Mouse (Mus musculus) embryonic facial prominence, embryonic 14.5 days (tissue): ENCODE measurements around the gene Dchs2. TPM values are rescaled to one million over a fixed set of nuclear protein-coding genes. Genes with fewer than 3 reads are reported as not detected.
"Not testable (repeated sequence)": the region's sequence is repeated elsewhere in the genome, so short reads cannot be mapped to it uniquely, and the experiment has no call there.

Experiments used
- ATAC-seq: fragments of 200-750 bp; cut with Nextera tagmentation; 2 replicates; pipeline ENCODE4 v1.8.0; 2017; ENCODE audit warnings: low read depth, moderate number of reproducible peaks, moderate TSS enrichment
- DNase-seq: peaks from one replicate; pipeline ENCODE4 v3.0.0-alpha.2; 2015; ENCODE audit warnings: low spot score
- H3K27ac ChIP-seq: fragments of 300-500 bp; sonication (generic); replicated peaks from 2 replicates; pipeline ENCODE4 v1.5.1; 2014; ENCODE audit warnings: low read depth, mild to moderate bottlenecking, low read length, moderate library complexity
- H3K27me3 ChIP-seq: fragments of 300-500 bp; sonication (generic); replicated peaks from 2 replicates; pipeline ENCODE4 v1.6.1; 2014; ENCODE audit warnings: low read length; ENCODE audit not compliant: control insufficient read depth, insufficient read depth
- H3K36me3 ChIP-seq: fragments of 300-500 bp; sonication (generic); 2 replicates; pipeline ENCODE4 v1.6.1; 2014; ENCODE audit warnings: low read length, mixed read lengths; ENCODE audit not compliant: control insufficient read depth, insufficient read depth
- H3K4me1 ChIP-seq: fragments of 300-500 bp; sonication (generic); 2 replicates; pipeline ENCODE4 v1.6.1; 2014; ENCODE audit warnings: antibody characterized with exemption, low read length; ENCODE audit not compliant: control insufficient read depth, insufficient read depth
- H3K4me2 ChIP-seq: fragments of 300-500 bp; sonication (generic); 2 replicates; pipeline ENCODE4 v1.6.1; 2014; ENCODE audit warnings: low read depth, mild to moderate bottlenecking, low read length, moderate library complexity, mixed read lengths
- H3K4me3 ChIP-seq: fragments of 300-500 bp; sonication (generic); 2 replicates; pipeline ENCODE4 v1.5.1; 2014; ENCODE audit warnings: low read depth, mild to moderate bottlenecking, low read length
- H3K9ac ChIP-seq: fragments of 300-500 bp; sonication (generic); 2 replicates; pipeline ENCODE4 v1.6.1; 2014; ENCODE audit warnings: low read depth, mild to moderate bottlenecking, low read length, moderate library complexity, mixed read lengths
- H3K9me3 ChIP-seq: fragments of 300-500 bp; sonication (generic); 2 replicates; pipeline ENCODE4 v1.6.1; 2016; ENCODE audit warnings: low read length; ENCODE audit not compliant: control insufficient read depth
- WGBS: fragments of 180-500 bp; shearing (Covaris S2); extraction: QIAGEN DNeasy Blood & Tissue Kit; methylation state at CpG from one replicate; pipeline ENCODE4 v1.1.7; 2014; 5-methylcytosine and 5-hydroxymethylcytosine counted together
- polyA plus RNA-seq: library from polyadenylated mRNA; unstranded; fragments of >200 nt; fragmentation: Nextera tagmentation; extraction: Ambion mirVana; gene quantifications from 2 replicates; pipeline ENCODE4 v1.2.1, GENCODE M21; 2014

The Dchs2 gene
- polyA plus RNA-seq, 1 experiment from 2014 or later: 2.3 TPM

DNA sequence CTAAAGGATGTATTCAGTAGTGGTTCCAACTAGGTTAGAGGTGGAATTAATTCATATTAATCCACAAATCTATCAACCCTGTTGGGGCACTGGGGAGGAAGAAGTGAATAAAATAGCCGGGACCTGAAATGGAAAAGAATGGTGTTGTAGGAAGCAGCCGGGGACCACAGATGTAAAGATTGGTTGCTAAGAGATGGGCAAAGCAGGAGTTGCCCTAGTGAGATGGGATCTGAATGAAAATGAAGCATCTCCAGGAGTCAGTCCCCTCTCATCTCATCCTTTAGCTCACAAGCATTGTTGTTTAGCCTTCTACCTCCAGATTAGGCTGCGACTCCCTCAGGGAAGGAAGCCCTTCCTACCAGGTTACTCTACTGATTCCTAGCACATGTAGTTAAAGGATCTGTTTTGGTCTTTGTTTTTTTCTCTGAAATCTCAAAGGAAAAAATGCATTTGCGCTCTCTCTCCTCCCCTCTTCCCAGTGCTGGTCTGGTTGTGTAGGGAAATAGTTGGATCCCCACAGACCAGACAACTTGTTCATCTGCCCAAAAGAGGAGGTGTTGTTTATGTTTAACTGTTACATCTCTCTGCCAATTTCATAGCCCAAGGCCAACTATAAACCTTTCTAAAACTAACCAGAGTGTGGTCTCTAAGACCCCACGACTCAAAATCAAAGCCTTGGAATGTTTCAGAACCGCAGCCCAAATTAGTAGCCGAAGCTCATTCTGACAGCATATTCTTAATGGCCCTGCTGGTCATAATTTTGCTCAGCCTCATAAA, 16.1 kb upstream of the Dchs2 start:
- ATAC-seq: no peak
- H3K9me3 ChIP-seq: no peaks in the 10 kb centered on the region
- H3K4me1 ChIP-seq: peaks cover 17% of the 10 kb centered on the region; the same call in 1 of the 2 replicates
- H3K36me3 ChIP-seq: no peaks in the 10 kb centered on the region
- H3K9ac ChIP-seq: no peak overlapping the region
- no peak overlapping the region for H3K27ac ChIP-seq
- peaks cover 15% of the 10 kb centered on the region; the same call in 1 of the 2 replicates for H3K27me3 ChIP-seq
- WGBS: 47% methylated on average over 7 of the region's 7 CpGs
- H3K4me3 ChIP-seq: no peak overlapping the region
- DNase-seq: no peak
- H3K4me2 ChIP-seq: no peak overlapping the region

DNA sequence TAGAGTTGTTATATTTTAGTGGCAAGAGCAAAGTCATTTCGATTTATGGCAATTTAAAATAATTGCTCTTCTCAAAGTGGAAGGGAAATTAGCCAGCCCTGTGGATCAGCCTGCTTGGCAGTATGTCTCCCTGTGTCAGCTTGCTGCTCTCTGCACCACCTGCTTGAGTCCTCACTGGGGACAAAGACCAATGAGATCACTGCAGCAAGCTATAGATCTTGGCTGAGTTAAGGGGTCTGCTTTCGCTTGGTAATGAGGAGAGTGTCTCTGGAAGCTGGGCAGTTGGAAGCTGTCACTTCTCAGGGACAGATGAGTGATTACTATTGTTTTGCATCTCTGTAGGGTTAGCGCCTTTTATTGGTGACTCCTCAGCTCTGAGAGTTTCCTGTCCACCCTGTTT, 14.9 kb upstream of the Dchs2 start:
- Histone ChIP-seq H3K9me3 (no peaks in the 10 kb centered on the region), H3K4me1 (peaks cover 17% of the 10 kb centered on the region; the same call in 1 of the 2 replicates), H3K27me3 (peaks cover 15% of the 10 kb centered on the region; the same call in 1 of the 2 replicates), H3K27ac (no peak overlapping the region), H3K36me3 (no peaks in the 10 kb centered on the region), H3K4me2 (no peak overlapping the region), H3K4me3 (no peak overlapping the region), H3K9ac (no peak overlapping the region)
- no peak for DNase-seq
- WGBS: 24% methylated on average over 3 of the region's 3 CpGs
- ATAC-seq: no peak

DNA sequence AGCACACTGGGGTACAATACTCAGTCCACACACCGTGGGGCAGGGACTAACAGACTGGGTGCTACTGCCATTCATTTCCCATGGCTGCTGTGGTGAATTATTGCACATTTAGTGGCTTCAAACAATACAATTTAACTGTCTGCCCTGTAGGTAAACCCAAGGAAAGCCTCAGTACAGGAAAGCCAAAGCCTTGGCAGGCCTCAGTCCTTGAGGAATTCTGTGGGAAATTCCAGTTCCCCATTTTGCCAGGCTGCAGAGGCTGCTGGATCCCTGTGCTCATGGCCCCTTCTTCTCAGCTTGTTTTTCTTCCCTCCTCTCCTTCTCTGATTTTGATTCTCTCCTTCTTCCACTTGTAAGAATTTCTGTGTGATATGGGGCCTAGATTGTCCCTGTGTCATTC, 12.8 kb upstream of the Dchs2 start:
- Histone ChIP-seq H3K4me2 (no peak overlapping the region), H3K27ac (no peak overlapping the region), H3K36me3 (no peaks in the 10 kb centered on the region), H3K4me1 (peaks cover 17% of the 10 kb centered on the region; the same call in 1 of the 2 replicates), H3K27me3 (peaks cover 15% of the 10 kb centered on the region; the same call in 1 of the 2 replicates), H3K4me3 (no peak overlapping the region), H3K9ac (no peak overlapping the region), H3K9me3 (no peaks in the 10 kb centered on the region)
- DNase-seq (no peak), ATAC-seq (no peak)
- 30% methylated on average over 1 of the region's 1 CpGs for WGBS

DNA sequence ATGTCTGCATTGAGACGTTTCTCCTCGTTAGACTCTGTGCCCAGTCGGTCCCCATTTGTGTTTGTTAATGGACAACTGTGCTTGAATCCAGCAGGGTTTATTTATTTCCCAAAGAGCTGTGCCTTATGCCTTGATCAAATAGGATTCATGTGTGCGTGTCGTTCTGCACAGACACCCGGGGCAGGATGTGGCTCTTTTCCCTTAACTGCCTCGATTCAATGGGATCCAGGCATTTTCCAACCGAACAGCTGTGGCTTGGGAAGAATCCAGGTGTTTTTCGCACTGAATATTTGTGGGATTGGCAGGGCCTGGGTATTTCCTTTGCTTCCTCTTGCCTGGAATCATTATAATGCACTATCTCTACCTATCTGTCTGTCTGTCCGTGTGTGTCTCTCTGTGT, 10.2 kb upstream of the Dchs2 start:
- no peaks in the 10 kb centered on the region for H3K9me3 ChIP-seq
- peak; percentile 75 for DNase-seq
- ATAC-seq: no peak

DNA sequence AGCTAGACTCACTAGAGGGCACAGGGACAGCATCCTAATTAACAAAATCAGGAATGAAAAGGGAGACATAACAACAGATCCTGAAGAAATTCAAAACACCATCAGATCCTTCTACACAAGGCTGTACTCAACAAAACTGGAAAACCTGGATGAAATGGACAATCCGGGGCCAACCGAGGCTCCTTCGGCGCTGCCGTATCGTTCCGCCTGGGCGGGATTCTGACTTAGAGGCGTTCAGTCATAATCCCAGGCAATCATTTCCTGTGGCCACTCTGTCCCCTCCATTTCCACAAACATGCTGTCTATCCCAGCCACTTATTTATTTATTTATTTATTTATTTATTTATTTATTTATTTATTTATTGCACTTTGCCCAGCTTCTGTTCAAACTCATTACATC, 3.8 kb upstream of the Dchs2 start:
- not testable (repeated sequence) for H3K4me2 ChIP-seq, DNase-seq, H3K27ac ChIP-seq, ATAC-seq, H3K9ac ChIP-seq, H3K36me3 ChIP-seq, H3K4me3 ChIP-seq, H3K4me1 ChIP-seq, H3K9me3 ChIP-seq
- peaks cover 37% of the 10 kb centered on the region for H3K27me3 ChIP-seq
- WGBS: 96% methylated on average over 9 of the region's 9 CpGs

More for the DNA sequence above, 10.2 kb upstream of the Dchs2 start:
- H3K27ac ChIP-seq: 0 out of 2 replicates have a peak overlapping the region, but pooled peaks have one; percentile 24
- H3K9ac ChIP-seq: no peak overlapping the region
- no peak overlapping the region for H3K4me3 ChIP-seq
- H3K4me2 ChIP-seq: no peak overlapping the region
- H3K36me3 ChIP-seq: no peaks in the 10 kb centered on the region
- 43% methylated on average over 10 of the region's 10 CpGs for WGBS
- peaks cover 9% of the 10 kb centered on the region; the same call in 1 of the 2 replicates for H3K27me3 ChIP-seq
- H3K4me1 ChIP-seq: peaks cover 9% of the 10 kb centered on the region; the same call in 1 of the 2 replicates

DNA sequence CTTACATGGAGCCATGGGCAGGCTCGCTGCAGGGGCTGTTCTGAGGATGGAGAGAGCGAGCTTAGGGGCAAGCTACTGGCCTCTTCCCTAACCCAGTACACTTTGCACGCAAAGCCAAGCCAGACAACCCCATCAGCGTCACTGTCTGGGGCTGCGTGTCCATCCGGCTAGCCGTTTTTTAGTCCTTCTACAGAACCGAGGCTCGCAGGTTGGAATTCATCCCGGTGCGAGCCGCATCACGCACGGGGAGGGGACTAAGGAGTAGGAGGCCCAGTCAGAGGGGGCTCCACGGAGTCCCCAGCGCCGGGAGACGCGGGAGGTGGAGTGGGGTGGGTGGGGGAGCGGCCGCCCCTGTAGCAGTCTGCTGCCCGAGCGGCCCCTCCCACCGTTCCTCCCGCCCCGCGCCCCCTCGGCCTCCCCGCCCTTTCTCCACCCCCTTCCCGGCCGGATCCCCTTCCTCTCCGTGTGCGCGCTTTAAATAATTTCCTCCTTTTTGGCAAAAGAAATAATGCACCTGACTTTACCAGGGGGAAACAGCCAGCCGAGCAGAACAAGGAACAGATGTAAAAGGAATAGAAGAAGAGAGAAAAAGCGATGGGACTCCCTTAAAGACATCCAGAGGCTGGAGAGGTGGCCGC, 541 bp upstream of the Dchs2 start:
- Histone ChIP-seq H3K9me3 (no peaks in the 10 kb centered on the region), H3K27me3 (peaks cover 66% of the 10 kb centered on the region), H3K4me2 (peak overlapping the region; percentile 97), H3K36me3 (no peaks in the 10 kb centered on the region), H3K4me3 (peak overlapping the region; percentile 49), H3K9ac (peak overlapping the region; percentile 54), H3K27ac (no peak overlapping the region; the same call in 1 of the 2 replicates), H3K4me1 (peaks cover 14% of the 10 kb centered on the region)
- 1% methylated on average over 28 of the region's 37 CpGs for WGBS
- DNase-seq (peak; percentile 76), ATAC-seq (peak; percentile 90)

DNA sequence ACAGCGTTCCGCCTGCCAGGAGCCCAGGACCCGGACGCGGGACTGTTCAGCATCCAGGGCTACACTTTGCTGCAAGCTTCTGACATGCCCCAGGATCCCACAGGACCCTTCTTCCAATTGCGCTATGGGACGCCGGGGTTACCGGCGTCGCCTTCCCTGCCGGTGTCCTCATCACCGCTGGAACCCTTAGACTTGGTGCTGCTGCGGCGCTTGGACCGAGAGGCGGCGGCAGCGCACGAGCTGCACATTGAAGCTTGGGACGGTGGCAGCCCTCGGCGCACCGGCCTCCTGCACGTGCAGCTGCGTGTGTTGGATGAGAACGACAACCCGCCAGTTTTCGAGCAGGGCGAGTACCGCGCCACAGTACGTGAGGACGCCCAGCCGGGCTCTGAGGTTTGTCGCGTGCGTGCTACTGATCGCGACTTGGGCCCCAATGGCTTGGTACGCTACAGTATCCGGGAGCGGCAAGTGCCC, 738 bp downstream of the Dchs2 start:
- Histone ChIP-seq H3K27ac (no peak overlapping the region), H3K9me3 (no peaks in the 10 kb centered on the region), H3K27me3 (peaks cover 66% of the 10 kb centered on the region), H3K4me2 (peak overlapping the region; percentile 97), H3K36me3 (no peaks in the 10 kb centered on the region), H3K9ac (peak overlapping the region; percentile 54; the same call in 1 of the 2 replicates), H3K4me1 (peaks cover 14% of the 10 kb centered on the region), H3K4me3 (peak overlapping the region; percentile 49)
- WGBS: under 1% methylated on average over 37 of the region's 43 CpGs
- no peak for ATAC-seq
- no peak for DNase-seq

DNA sequence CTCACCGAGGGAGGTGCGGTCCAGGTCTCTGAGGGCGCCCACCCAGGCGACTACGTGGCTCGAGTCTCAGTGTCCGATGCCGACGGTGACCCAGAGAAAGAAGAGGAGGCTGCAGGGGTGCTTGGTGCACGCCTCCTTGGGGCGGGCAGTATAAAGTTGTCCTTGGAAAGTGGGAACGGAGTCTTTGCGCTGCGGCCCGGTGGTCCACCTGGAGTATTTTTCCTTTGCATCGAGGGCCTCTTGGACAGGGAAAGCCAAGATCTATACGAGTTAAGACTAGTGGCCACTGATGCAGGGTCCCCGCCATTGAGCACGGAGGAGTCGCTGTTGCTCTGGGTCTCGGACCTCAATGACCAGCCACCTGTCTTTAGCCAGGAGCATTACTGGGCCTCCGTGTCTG, 1.4 kb downstream of the Dchs2 start:
- DNase-seq: no peak

More for the DNA sequence above, 1.4 kb downstream of the Dchs2 start:
- Histone ChIP-seq H3K4me2 (peak overlapping the region; percentile 97), H3K4me3 (peak overlapping the region; percentile 49), H3K9ac (peak overlapping the region; percentile 54; the same call in 1 of the 2 replicates), H3K27me3 (peaks cover 66% of the 10 kb centered on the region), H3K4me1 (peaks cover 14% of the 10 kb centered on the region), H3K9me3 (no peaks in the 10 kb centered on the region), H3K27ac (no peak overlapping the region), H3K36me3 (no peaks in the 10 kb centered on the region)
- 3% methylated on average over 13 of the region's 22 CpGs for WGBS
- ATAC-seq: no peak
